ENCODE assay signal across 21 mouse cellular contexts in genomic region chr9:47938941-47939710, GRCm38 (mm10).
DNase-seq lines count a peak whose midpoint lies in the region; ATAC-seq lines count a peak whose summit lies in the region.
"Had no signal": no experiment of that assay in that cellular context is flagged by ENCODE, and none has a peak within 500 bp of the region (broad histone marks: within the 10 kb centered on the region; RNA-seq: fewer than 3 reads in every experiment).

No protein-coding gene starts in this region.

- no peaks in the 10 kb centered on the region for H3K27me3 ChIP-seq in forebrain, embryonic 11.5 days (ENCODE audit: control insufficient read depth, insufficient read depth, low read length)
- H3K27me3 ChIP-seq in forebrain, embryonic 10.5 days (ENCODE audit: poor library complexity, severe bottlenecking) = peaks cover 16% of the 10 kb centered on the region; the same call in 1 of the 2 replicates
- H3K27me3 ChIP-seq in intestine, embryonic 15.5 days (replicated peaks) = no peaks in the 10 kb centered on the region
- H3K27me3 ChIP-seq: embryonic facial prominence, embryonic 13.5 days; heart, embryonic 15.5 days had no signal

- H3K4me2 ChIP-seq in forebrain, embryonic 11.5 days (ENCODE audit: low read depth, low read length, severe bottlenecking) = no peak overlapping the region
- H3K4me2 ChIP-seq in intestine, embryonic 15.5 days (replicated peaks) = no peak overlapping the region
- H3K4me2 ChIP-seq: embryonic facial prominence, embryonic 13.5 days; heart, embryonic 15.5 days; hindbrain, embryonic 14.5 days had no signal

- H3K4me3 ChIP-seq in forebrain, embryonic 11.5 days (ENCODE audit: low read depth, low read length) = no peak overlapping the region
- H3K4me3 ChIP-seq in forebrain, embryonic 10.5 days = no peak overlapping the region
- no peak overlapping the region for H3K4me3 ChIP-seq in intestine, embryonic 15.5 days (replicated peaks)
- H3K4me3 ChIP-seq: embryonic facial prominence, embryonic 13.5 days; heart, embryonic 15.5 days; hindbrain, embryonic 10.5 days had no signal

- H3K9ac ChIP-seq in forebrain, embryonic 11.5 days (ENCODE audit: low read length) = no peak overlapping the region
- no peak overlapping the region for H3K9ac ChIP-seq in intestine, embryonic 15.5 days
- H3K9ac ChIP-seq: embryonic facial prominence, embryonic 13.5 days; heart, embryonic 15.5 days; hindbrain, embryonic 14.5 days had no signal

- H3K36me3 ChIP-seq in forebrain, embryonic 11.5 days (ENCODE audit: control insufficient read depth, insufficient read depth, low read length) = no peaks in the 10 kb centered on the region
- H3K36me3 ChIP-seq in forebrain, embryonic 10.5 days (replicated peaks) = no peaks in the 10 kb centered on the region
- H3K36me3 ChIP-seq in intestine, embryonic 15.5 days = no peaks in the 10 kb centered on the region
- H3K36me3 ChIP-seq: embryonic facial prominence, embryonic 13.5 days; heart, embryonic 15.5 days; hindbrain, embryonic 10.5 days had no signal

- DNase-seq in forebrain, embryonic 11.5 days (ENCODE audit: low spot score) = peak; percentile 39
- DNase-seq in forebrain, embryonic 10.5 days (ENCODE audit: extremely low spot score, low spot score) = no peak
- DNase-seq in retina, postnatal 1 day = peak; percentile 55
- DNase-seq in retina, embryonic 14.5 days (ENCODE audit: low spot score) = no peak
- no peak for DNase-seq in embryo, embryonic 10 days (ENCODE audit: low spot score)
- DNase-seq: adrenal gland, postnatal 14 days; cerebellum, adult 11 months; cerebellum, adult 8-10 months; cerebellum, postnatal 14 days; gastrocnemius, postnatal 10 days; heart, postnatal 14 days had no signal

- ATAC-seq in forebrain, embryonic 11.5 days (replicated peaks; ENCODE audit: low FRiP score) = no peak
- ATAC-seq in megakaryocyte, adult 5-6 weeks (ENCODE audit: poor library complexity, severe bottlenecking) = peak; percentile 88
- no peak for ATAC-seq in intestine, embryonic 15.5 days
- ATAC-seq: activated CD4-positive, CD25-positive, alpha-beta regulatory T cell, adult 4 months; forebrain, embryonic 14.5 days; intestine, embryonic 16.5 days; Patski had no signal

- no peak overlapping the region for H3K27ac ChIP-seq in forebrain, embryonic 11.5 days (ENCODE audit: low read depth, low read length)
- no peak overlapping the region for H3K27ac ChIP-seq in forebrain, embryonic 10.5 days
- H3K27ac ChIP-seq in intestine, embryonic 15.5 days = no peak overlapping the region
- H3K27ac ChIP-seq: embryonic facial prominence, embryonic 13.5 days; heart, embryonic 15.5 days; hindbrain, embryonic 10.5 days; hindbrain, embryonic 14.5 days had no signal

- H3K9me3 ChIP-seq in forebrain, embryonic 11.5 days (ENCODE audit: control insufficient read depth, low read length) = no peaks in the 10 kb centered on the region
- H3K9me3 ChIP-seq in forebrain, embryonic 10.5 days = no peaks in the 10 kb centered on the region
- no peaks in the 10 kb centered on the region for H3K9me3 ChIP-seq in intestine, embryonic 15.5 days
- H3K9me3 ChIP-seq: embryonic facial prominence, embryonic 13.5 days; heart, embryonic 15.5 days; hindbrain, embryonic 10.5 days had no signal

- WGBS in forebrain, embryonic 11.5 days = 82% methylated on average over 14 of the region's 14 CpGs
- WGBS in forebrain, embryonic 10.5 days = 87% methylated on average over 14 of the region's 14 CpGs
- 74% methylated on average over 14 of the region's 14 CpGs for WGBS in intestine, embryonic 15.5 days

- H3K4me1 ChIP-seq in forebrain, embryonic 11.5 days (replicated peaks; ENCODE audit: control insufficient read depth, insufficient read depth, low read length) = peaks cover 4% of the 10 kb centered on the region; the same call in 1 of the 2 replicates
- peaks cover 32% of the 10 kb centered on the region for H3K4me1 ChIP-seq in forebrain, embryonic 10.5 days
- H3K4me1 ChIP-seq in intestine, embryonic 15.5 days (replicated peaks) = no peaks in the 10 kb centered on the region
- H3K4me1 ChIP-seq: heart, embryonic 15.5 days had no signal

Comparison
In these comparisons a context has a peak if more than half of its experiments do, and no peak if none do; other contexts are left out.
1. DNase-seq: peak in forebrain, embryonic 11.5 days (single experiment) and retina, postnatal 1 day (single experiment); none in forebrain, embryonic 10.5 days (single experiment), retina, embryonic 14.5 days (single experiment) and embryo, embryonic 10 days (single experiment).